Mouse (Mus musculus) megakaryocyte, embryonic 14.5 days (primary cell): ENCODE data around the gene Cldn22.

ENCODE experiments used
- FLI1 ChIP-seq: IDR thresholded peaks from 2 replicates; pipeline ENCODE4 v1.6.1; 2012; ENCODE audit warnings: low read length, inconsistent platforms, mixed read lengths
- GATA1 ChIP-seq: IDR thresholded peaks from 3 replicates; pipeline ENCODE4 v1.6.1; 2012; ENCODE audit warnings: mixed read lengths, low read length, inconsistent platforms, borderline replicate concordance

GRCm38 (mm10) chr8:47849842-47850241 lies 25.6 kb downstream of the Cldn22 start:
- TF ChIP-seq GATA1 (no peak), FLI1 (no peak)
